Mouse (Mus musculus): ENCODE measurements around the gene Lyst.

GRCm38 (mm10) chr13:13608311-13608710, 18.1 kb downstream of the Lyst start:
- TF ChIP-seq CTCF (conservative IDR thresholded peaks at IDR 0.05; ENCODE audit: insufficient read depth, insufficient read length, low read depth, low read length) (no peak), POLR2A (IDR thresholded peaks at IDR 0.05; ENCODE audit: low read depth, low read length) (no peak)

Measured in kidney, adult 2 months (tissue).